Mouse (Mus musculus) heart, adult 2 months (tissue): ENCODE measurements around the gene Hjurp. TPM values are rescaled to one million over a fixed set of nuclear protein-coding genes. Genes with fewer than 3 reads are reported as not detected.

Experiments used
- DNase-seq, 2 experiments: peaks; one replicate each; pipeline ENCODE4 v3.0.0; 2021
- H3K27ac ChIP-seq: fragments of 200-600 bp; 2 replicates; pipeline ENCODE4 v1.8.1; 2022
- H3K27me3 ChIP-seq: fragments of 200-500 bp; 2 replicates; pipeline ENCODE4 v1.6.1; 2012; ENCODE audit warnings: mild to moderate bottlenecking, low read length, inconsistent platforms, mixed read lengths; ENCODE audit not compliant: control insufficient read depth, insufficient read depth
- H3K36me3 ChIP-seq: fragments of 200-500 bp; 2 replicates; pipeline ENCODE4 v1.6.1; 2012; ENCODE audit warnings: low read length, inconsistent platforms; ENCODE audit not compliant: control insufficient read depth, insufficient read depth
- H3K4me1 ChIP-seq: fragments of 200-500 bp; 2 replicates; pipeline ENCODE4 v1.6.1; 2011; ENCODE audit warnings: low read length; ENCODE audit not compliant: control insufficient read depth, insufficient read depth
- H3K4me3 ChIP-seq: fragments of 200-600 bp; 2 replicates; pipeline ENCODE4 v1.8.1; 2022
- H3K79me2 ChIP-seq: fragments of 200-500 bp; replicated peaks from 2 replicates; pipeline ENCODE4 v1.6.1; 2012; ENCODE audit warnings: mild to moderate bottlenecking, inconsistent platforms, low read length, moderate library complexity, mixed read lengths; ENCODE audit not compliant: control insufficient read depth, insufficient read depth
- H3K9ac ChIP-seq: fragments of 200-500 bp; 2 replicates; pipeline ENCODE4 v1.6.1; 2012; ENCODE audit warnings: low read depth, mild to moderate bottlenecking, control low read depth, inconsistent platforms, low read length, mixed read lengths
- CTCF ChIP-seq: fragments of 200-600 bp; IDR thresholded peaks from 2 replicates; pipeline ENCODE4 v1.8.1; 2022; ENCODE audit warnings: antibody characterized with exemption, mild to moderate bottlenecking, moderate library complexity
- EP300 ChIP-seq: fragments of 200-500 bp; IDR thresholded peaks from 2 replicates; pipeline ENCODE4 v1.6.1; 2011; ENCODE audit warnings: low read depth, low read length, control low read depth; ENCODE audit not compliant: insufficient read depth
- POLR2A ChIP-seq: fragments of 200-500 bp; IDR thresholded peaks from 2 replicates; pipeline ENCODE4 v1.6.1; 2011; ENCODE audit warnings: mild to moderate bottlenecking, low read depth, low read length, control low read depth; ENCODE audit not compliant: insufficient read depth
- WGBS: fragments of 180-500 bp; shearing (Covaris S2); methylation state at CpG from one replicate; pipeline ENCODE4 v1.1.7; 2018; 5-methylcytosine and 5-hydroxymethylcytosine counted together
- intact Hi-C: fragments of 180-260 bp; cut with DNase I; formaldehyde crosslinking; loops from one replicate; pipeline ENCODE4 v1.15.1; 2025
- polyA plus RNA-seq: library from polyadenylated mRNA; depleted of rRNA; stranded (reverse); fragments of >200 nt; gene quantifications from 2 replicates; pipeline ENCODE4 v1.2.3, GENCODE M21; 2012; rRNA removed
- total RNA-seq, 2 experiments: library from RNA; stranded (reverse); gene quantifications; 2 replicates each; pipeline ENCODE4 v1.2.3; 2021

The Hjurp gene
- total and polyA plus RNA-seq, 3 experiments, result 8.7 to 23.9 (median 11.5) TPM

- no peak for DNase-seq
- 49% methylated on average over 2 of the region's 2 CpGs for WGBS
- Histone ChIP-seq H3K36me3 (no peaks in the 10 kb centered on the region), H3K27me3 (no peaks in the 10 kb centered on the region), H3K9ac (no peak overlapping the region), H3K4me1 (no peaks in the 10 kb centered on the region), H3K4me3 (no peak overlapping the region), H3K27ac (no peak overlapping the region), H3K79me2 (no peaks in the 10 kb centered on the region)
- TF ChIP-seq EP300, result no peak
- no peak for TF ChIP-seq POLR2A
- TF ChIP-seq CTCF, result no peak
- intact Hi-C loops, result no loop called here
Measured at GRCm38 (mm10) chr1:88216551-88216950, 60.9 kb downstream of the Hjurp start.

- intact Hi-C loops, result no loop called here
- H3K79me2 ChIP-seq, result no peaks in the 10 kb centered on the region
- H3K4me1 ChIP-seq, result no peaks in the 10 kb centered on the region
- no peak overlapping the region for H3K9ac ChIP-seq
- H3K27ac ChIP-seq, result no peak overlapping the region
- H3K36me3 ChIP-seq, result no peaks in the 10 kb centered on the region
- TF ChIP-seq EP300 (no peak), CTCF (no peak)
- 61% methylated on average over 10 of the region's 10 CpGs for WGBS
- H3K4me3 ChIP-seq, result no peak overlapping the region
- no peak for DNase-seq
- no peaks in the 10 kb centered on the region for H3K27me3 ChIP-seq
Measured at GRCm38 (mm10) chr1:88215466-88216380, 61.7 kb downstream of the Hjurp start.

- no peaks in the 10 kb centered on the region for H3K36me3 ChIP-seq
- 68% methylated on average over 2 of the region's 2 CpGs for WGBS
- no peaks in the 10 kb centered on the region for H3K27me3 ChIP-seq
- intact Hi-C loops, result no loop called here
- H3K4me1 ChIP-seq, result no peaks in the 10 kb centered on the region
- H3K79me2 ChIP-seq, result no peaks in the 10 kb centered on the region
- no peak overlapping the region for H3K9ac ChIP-seq
- H3K4me3 ChIP-seq, result no peak overlapping the region
- no peak overlapping the region for H3K27ac ChIP-seq
- DNase-seq, result no peak
- TF ChIP-seq CTCF, result no peak
- TF ChIP-seq EP300, result no peak
- no peak for TF ChIP-seq POLR2A
Measured at GRCm38 (mm10) chr1:88214462-88214952, 62.9 kb downstream of the Hjurp start.

GRCm38 (mm10) chr1:88213766-88214461 lies 63.5 kb downstream of the Hjurp start:
- no peak for TF ChIP-seq POLR2A
- no peak for TF ChIP-seq CTCF
- TF ChIP-seq EP300, result no peak
- no peaks in the 10 kb centered on the region for H3K27me3 ChIP-seq
- no peaks in the 10 kb centered on the region for H3K36me3 ChIP-seq
- no peak overlapping the region for H3K4me3 ChIP-seq
- no peaks in the 10 kb centered on the region for H3K79me2 ChIP-seq
- DNase-seq, result peak in 1 of 2 experiments; percentile 22
- no peak overlapping the region for H3K27ac ChIP-seq
- intact Hi-C loops, result no loop called here
- H3K9ac ChIP-seq, result no peak overlapping the region
- no peaks in the 10 kb centered on the region for H3K4me1 ChIP-seq
- WGBS, result 60% methylated on average over 2 of the region's 2 CpGs

GRCm38 (mm10) chr1:88213061-88213460 lies 64.4 kb downstream of the Hjurp start:
- Histone ChIP-seq H3K9ac (no peak overlapping the region), H3K4me1 (no peaks in the 10 kb centered on the region), H3K27me3 (no peaks in the 10 kb centered on the region), H3K79me2 (no peaks in the 10 kb centered on the region), H3K27ac (no peak overlapping the region), H3K36me3 (no peaks in the 10 kb centered on the region), H3K4me3 (no peak overlapping the region)
- 57% methylated on average over 1 of the region's 1 CpGs for WGBS
- intact Hi-C loops, result no loop called here
- DNase-seq, result no peak
- TF ChIP-seq POLR2A, result no peak

Other genes starting within 250 kb of the Hjurp start
- not detected for gene Ugt1a10, start 222.2 kb downstream of the Hjurp start, total RNA-seq
- not detected in 2 replicates for gene Ugt1a10, start 222.2 kb downstream of the Hjurp start, polyA plus RNA-seq
- gene Ugt1a9, start 206.8 kb downstream of the Hjurp start, total RNA-seq, result not detected
- gene Ugt1a9, start 206.8 kb downstream of the Hjurp start, polyA plus RNA-seq, result not detected in 2 replicates
- not detected for gene Ugt1a8, start 189.8 kb downstream of the Hjurp start, total RNA-seq
- gene Ugt1a8, start 189.8 kb downstream of the Hjurp start, polyA plus RNA-seq, result not detected in 2 replicates
- gene Ugt1a7c, start 182.6 kb downstream of the Hjurp start, total RNA-seq, result 1 to 10 TPM in 1 of 2 experiments, under 1 TPM in 1; 0.70 to 1.2 TPM
- gene Ugt1a7c, start 182.6 kb downstream of the Hjurp start, polyA plus RNA-seq, result 0.26 and 0.90 TPM in 2 replicates
- 1 to 10 TPM; 1.4 to 1.8 TPM for gene Ugt1a6b, start 174.4 kb downstream of the Hjurp start, total RNA-seq
- gene Ugt1a6b, start 174.4 kb downstream of the Hjurp start, polyA plus RNA-seq, result 0.64 and 4.2 TPM in 2 replicates
- gene Ugt1a6a, start 142.8 kb downstream of the Hjurp start, total RNA-seq, result 1 to 10 TPM; 2.1 to 2.4 TPM
- 2.6 and 3.7 TPM in 2 replicates for gene Ugt1a6a, start 142.8 kb downstream of the Hjurp start, polyA plus RNA-seq
- gene Ugt1a5, start 111.6 kb downstream of the Hjurp start, total RNA-seq, result not detected
- gene Ugt1a5, start 111.6 kb downstream of the Hjurp start, polyA plus RNA-seq, result not detected in 2 replicates
- not detected for gene Ugt1a2, start 77.0 kb downstream of the Hjurp start, total RNA-seq
- not detected in 2 replicates for gene Ugt1a2, start 77.0 kb downstream of the Hjurp start, polyA plus RNA-seq
- gene Dnajb3, start 71.9 kb downstream of the Hjurp start, total RNA-seq, result under 1 TPM in 1 of 2 experiments, not detected in 1; 0.23 TPM
- gene Dnajb3, start 71.9 kb downstream of the Hjurp start, polyA plus RNA-seq, result 0.53 and 0.66 TPM in 2 replicates
- not detected for gene Ugt1a1, start 65.7 kb downstream of the Hjurp start, total RNA-seq
- gene Ugt1a1, start 65.7 kb downstream of the Hjurp start, polyA plus RNA-seq, result 0.32 TPM in 1 of 2 replicates, not detected in the other
- under 1 TPM in 1 of 2 experiments, not detected in 1; 0.13 TPM for gene Mroh2a, start 50.6 kb downstream of the Hjurp start, total RNA-seq
- gene Mroh2a, start 50.6 kb downstream of the Hjurp start, polyA plus RNA-seq, result 0.06 TPM in 2 replicates
- not detected for gene Trpm8, start within 50 bp of the Hjurp start, total RNA-seq
- gene Trpm8, start within 50 bp of the Hjurp start, polyA plus RNA-seq, result not detected in 2 replicates
- gene Spp2, start 129.3 kb upstream of the Hjurp start, total RNA-seq, result not detected
- not detected in 2 replicates for gene Spp2, start 129.3 kb upstream of the Hjurp start, polyA plus RNA-seq
- gene Glrp1, start 232.4 kb upstream of the Hjurp start, total RNA-seq, result under 1 TPM in 1 of 2 experiments, not detected in 1; 0.16 TPM
- gene Glrp1, start 232.4 kb upstream of the Hjurp start, polyA plus RNA-seq, result 0.08 TPM in 1 of 2 replicates, not detected in the other